Mouse (Mus musculus) left cerebral cortex, adult 2 months (tissue): ENCODE measurements around the gene A430089I19Rik. TPM values are rescaled to one million over a fixed set of nuclear protein-coding genes. Genes with fewer than 3 reads are reported as not detected.
"Not testable (repeated sequence)": the region's sequence is repeated elsewhere in the genome, so short reads cannot be mapped to it uniquely, and the experiment has no call there.

Experiments
- DNase-seq, 2 experiments: peaks; one replicate each; pipeline ENCODE4 v3.0.0; 2021 to 2022; ENCODE audit warnings: low spot score in 2 of 2, mixed read lengths in 1 of 2; ENCODE audit errors: extremely low spot score in 1 of 2
- H3K27ac ChIP-seq: fragments of 200-600 bp; 2 replicates; pipeline ENCODE4 v1.8.1; 2022
- H3K4me3 ChIP-seq: fragments of 200-600 bp; 2 replicates; pipeline ENCODE4 v1.8.1; 2022
- intact Hi-C: fragments of 180-260 bp; cut with DNase I; formaldehyde crosslinking; loops from one replicate; pipeline ENCODE4 v1.15.1; 2025
- long read RNA-seq, 2 experiments: library from polyadenylated mRNA; stranded (forward); transcript quantifications; one replicate each; pipeline ENCODE4 v2.0.0; 2021; ENCODE audit warnings: borderline mapping rate in 2 of 2
- total RNA-seq, 2 experiments: library from RNA; stranded (reverse); gene quantifications; 2 replicates each; pipeline ENCODE4 v1.2.3; 2021

A430089I19Rik gene
- not detected for total RNA-seq
- long read RNA-seq, experiment 1 = 0 reads
- long read RNA-seq, experiment 2 = 0 reads

DNA sequence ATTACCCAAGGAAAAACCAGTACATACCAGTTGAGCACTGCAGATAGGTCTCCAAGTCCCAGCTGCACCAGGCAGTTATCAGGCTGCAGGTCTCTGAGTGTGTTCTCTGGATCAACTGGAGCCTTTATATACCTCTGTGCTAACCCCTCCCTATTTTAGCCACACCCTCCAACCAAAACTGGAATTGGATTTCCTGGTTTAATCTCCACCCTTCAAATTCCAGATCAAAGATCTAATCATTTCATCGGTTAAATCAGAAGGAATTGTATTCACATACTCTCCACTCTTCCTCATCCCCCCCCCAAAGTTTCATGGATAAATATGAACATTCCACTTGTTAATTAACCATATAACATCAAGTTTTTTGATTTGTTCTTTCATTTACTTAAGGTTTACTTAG lies at the start of gene A430089I19Rik:
Gene A430089I19Rik (minus strand): TSS at position 101 of the 400 bp plus-strand sequence.
- intact Hi-C loops, H3K4me3 ChIP-seq, H3K27ac ChIP-seq, DNase-seq: not testable (repeated sequence)

DNA sequence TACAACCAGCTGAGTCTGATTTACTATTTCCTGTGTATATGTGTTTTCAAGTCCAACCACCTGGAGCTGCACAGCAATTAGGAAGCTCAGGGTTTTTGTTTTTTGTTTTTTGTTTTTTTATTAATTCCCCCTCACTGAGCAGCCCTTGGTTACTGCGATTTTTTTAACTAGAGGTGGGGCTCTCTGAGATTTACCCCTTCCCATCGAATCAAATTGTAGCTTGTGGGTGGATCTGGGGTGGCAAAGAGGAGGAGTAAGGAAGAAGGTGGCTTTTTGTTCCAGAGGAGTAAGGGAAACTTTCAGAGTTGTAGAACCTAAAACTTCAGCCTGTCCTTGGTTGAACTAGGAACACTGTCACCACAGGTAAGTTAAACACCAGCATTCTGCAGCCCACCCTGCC lies 32.9 kb upstream of the A430089I19Rik start, which contains the start of gene AA792892:
Gene AA792892 (plus strand): TSS at position 301 of the 400 bp plus-strand sequence.
- H3K4me3 ChIP-seq, H3K27ac ChIP-seq, DNase-seq, intact Hi-C loops: not testable (repeated sequence)

DNA sequence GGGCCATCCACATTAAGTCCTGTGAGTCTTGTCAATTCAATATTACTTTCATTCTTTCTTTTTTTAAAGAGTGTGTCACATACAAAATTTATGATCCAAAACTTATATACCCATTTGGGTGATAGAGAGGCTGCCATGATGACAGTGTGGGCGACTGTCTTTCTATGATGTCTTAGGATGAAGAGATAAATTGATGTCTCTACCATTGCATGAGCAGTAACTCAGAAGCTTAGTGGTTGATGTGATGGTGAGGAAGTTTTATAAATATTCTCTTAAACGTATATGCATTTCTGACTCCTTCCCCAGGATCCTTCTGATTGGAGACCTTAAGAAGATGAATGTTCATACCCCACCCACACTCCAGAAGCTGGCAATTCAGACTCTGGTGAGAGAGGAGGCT lies 7.5 kb upstream of the A430089I19Rik start, which contains the start of gene Gm6502:
Gene Gm6502 (plus strand): TSS at position 301 of the 400 bp plus-strand sequence.
- H3K4me3 ChIP-seq, DNase-seq, H3K27ac ChIP-seq, intact Hi-C loops: not testable (repeated sequence)

Other genes starting within 250 kb of the A430089I19Rik start
- gene BC061212, start 236.3 kb downstream of the A430089I19Rik start, total RNA-seq = not detected
- gene Gm6351, start 230.4 kb downstream of the A430089I19Rik start, total RNA-seq = not detected
- gene Gm3106, start 88.8 kb downstream of the A430089I19Rik start, total RNA-seq = not detected
- gene Gm6502, start 7.6 kb upstream of the A430089I19Rik start, total RNA-seq = not detected
- gene AA792892, start 33.0 kb upstream of the A430089I19Rik start, total RNA-seq = not detected
- gene Gm7682, start 139.0 kb upstream of the A430089I19Rik start, total RNA-seq = not detected
- gene Gm3139, start 219.5 kb upstream of the A430089I19Rik start, total RNA-seq = not detected